ENCODE assay signal across 8 mouse cellular contexts in the genomic region with DNA sequence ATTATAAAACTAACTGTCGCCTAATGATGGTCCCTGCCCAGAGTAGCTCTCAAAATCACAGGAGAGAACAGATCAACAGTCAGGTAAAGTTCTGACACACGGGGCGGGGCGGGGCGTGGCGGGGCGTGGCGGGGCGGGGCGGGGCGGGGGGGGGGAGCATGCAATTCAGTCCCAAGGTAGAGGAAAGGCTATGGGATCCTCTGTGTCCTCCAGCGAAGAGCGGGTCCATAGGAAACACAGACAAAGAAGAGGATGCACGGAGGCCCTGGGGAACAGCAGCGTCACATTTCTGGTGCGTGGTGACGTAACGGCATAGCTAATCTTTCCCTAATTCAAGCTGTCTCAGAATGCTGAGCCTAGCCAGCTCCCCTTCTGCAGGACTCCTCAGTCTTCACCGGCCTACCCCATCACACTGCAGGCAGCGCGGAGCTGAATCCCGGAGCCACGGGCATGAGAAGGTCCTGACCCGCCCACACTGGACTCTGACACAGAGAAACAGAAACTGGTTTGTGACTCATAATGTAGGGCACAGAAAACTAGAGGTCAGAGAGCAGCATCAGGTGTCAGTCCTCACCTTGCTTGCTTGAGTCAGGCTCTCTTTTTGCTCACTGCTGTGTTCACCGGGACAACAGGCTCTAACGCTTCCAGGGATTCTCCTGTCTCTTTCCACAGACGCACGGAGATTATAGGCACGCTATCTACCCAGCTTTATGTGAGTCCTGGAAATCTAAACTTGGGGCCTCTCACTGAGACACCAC. TPM values are rescaled to one million over a fixed set of nuclear protein-coding genes. Genes with fewer than 3 reads are reported as not detected.
A peak's percentile ranks its signal among the peaks of the same experiment; 100 is the strongest.
DNase-seq lines count a peak whose midpoint lies in the region; ATAC-seq and TF ChIP-seq lines count a peak whose summit lies in the region.

No protein-coding gene starts in this region.

- no peaks in the 10 kb centered on the region for H3K27me3 ChIP-seq in forebrain, embryonic 15.5 days
- H3K27me3 ChIP-seq in midbrain, postnatal 0 days (ENCODE audit: insufficient read depth, low read length) = no peaks in the 10 kb centered on the region

- peaks cover 8% of the 10 kb centered on the region for H3K4me1 ChIP-seq in forebrain, embryonic 15.5 days
- no peaks in the 10 kb centered on the region for H3K4me1 ChIP-seq in midbrain, postnatal 0 days (ENCODE audit: insufficient read depth, low read length)

- peak; percentile 32; the same call in 1 of the 2 replicates for ATAC-seq in forebrain, embryonic 15.5 days (replicated peaks)
- peak; percentile 50 for ATAC-seq in midbrain, postnatal 0 days (ENCODE audit: low FRiP score)

- peak; percentile 39 to 62 for DNase-seq in spleen, postnatal 10 days (ENCODE audit: low spot score in 2 of 2)
- DNase-seq in spleen, postnatal 36 days (ENCODE audit: low spot score in 2 of 2) = no peak
- peak; percentile 71 to 87 for DNase-seq in kidney, postnatal 25 days
- no peak for DNase-seq in midbrain, postnatal 0 days (ENCODE audit: low spot score)
- DNase-seq in adrenal gland, adult 8-10 months = no peak
- DNase-seq in adrenal gland, postnatal 36 days = no peak
- DNase-seq in adrenal gland, postnatal 10 days = no peak

- TF ChIP-seq CTCF in midbrain, postnatal 0 days (IDR thresholded peaks at IDR 0.05) = no peak

- H3K4me2 ChIP-seq in forebrain, embryonic 15.5 days (replicated peaks) = peak overlapping the region; percentile 16; the same call in 1 of the 2 replicates
- H3K4me2 ChIP-seq in midbrain, postnatal 0 days (ENCODE audit: low read depth, low read length, poor library complexity, severe bottlenecking) = peak overlapping the region; percentile 29

- H3K4me3 ChIP-seq in forebrain, embryonic 15.5 days = peak overlapping the region; percentile 7; the same call in 1 of the 2 replicates
- no peak overlapping the region; the same call in 1 of the 2 replicates for H3K4me3 ChIP-seq in midbrain, postnatal 0 days (ENCODE audit: low read depth, low read length)

- no peaks in the 10 kb centered on the region for H3K9me3 ChIP-seq in forebrain, embryonic 15.5 days
- H3K9me3 ChIP-seq in midbrain, postnatal 0 days (ENCODE audit: low read length) = no peaks in the 10 kb centered on the region

- no peak overlapping the region for H3K27ac ChIP-seq in forebrain, embryonic 15.5 days (replicated peaks)
- no peak overlapping the region for H3K27ac ChIP-seq in midbrain, postnatal 0 days (ENCODE audit: low read depth, low read length)

- 67% methylated on average over 29 of the region's 29 CpGs for WGBS in forebrain, embryonic 15.5 days
- WGBS in midbrain, postnatal 0 days = 60% methylated on average over 27 of the region's 29 CpGs

- no peak overlapping the region for H3K9ac ChIP-seq in forebrain, embryonic 15.5 days (replicated peaks)
- H3K9ac ChIP-seq in midbrain, postnatal 0 days (replicated peaks; ENCODE audit: low read length, poor library complexity, severe bottlenecking) = 0 out of 2 replicates have a peak overlapping the region, but pooled peaks have one; percentile 8

- H3K36me3 ChIP-seq in forebrain, embryonic 15.5 days = no peaks in the 10 kb centered on the region
- no peaks in the 10 kb centered on the region for H3K36me3 ChIP-seq in midbrain, postnatal 0 days (ENCODE audit: insufficient read depth, low read length)

RNA-seq across cellular contexts. Expression of a gene that starts 14.1 kb away (rescaled TPM):
- 1.9 and 2.7 TPM in 2 replicates for polyA plus RNA-seq in forebrain, embryonic 15.5 days (2015; fragmentation: Nextera tagmentation; extraction: Ambion mirVana)
- 13.0 and 21.1 TPM in 2 replicates for total RNA-seq in midbrain, postnatal 0 days (2014; rRNA removed)
- 10.3 and 12.8 TPM in 2 replicates for polyA plus RNA-seq in midbrain, postnatal 0 days (2015; fragmentation: Nextera tagmentation; extraction: Ambion mirVana)
- 1 to 10 TPM in 1 of 4 experiments, under 1 TPM in 3; 0.61 to 1.8 (median 0.82) TPM for total RNA-seq in adrenal gland, adult 8-10 months (2022)
- 1 to 10 TPM in 1 of 2 experiments, under 1 TPM in 1; 0.79 to 1.3 TPM for total RNA-seq in adrenal gland, postnatal 36 days (2021)
- total RNA-seq in adrenal gland, postnatal 10 days (2021) = 1 to 10 TPM in 1 of 2 experiments, under 1 TPM in 1; 0.94 to 1.7 TPM

RNA-seq across cellular contexts. Expression of a gene that starts 58.2 kb away (rescaled TPM):
- polyA plus RNA-seq in forebrain, embryonic 15.5 days (2015; fragmentation: Nextera tagmentation; extraction: Ambion mirVana) = 29.8 and 35.4 TPM in 2 replicates
- 43.9 and 67.2 TPM in 2 replicates for total RNA-seq in midbrain, postnatal 0 days (2014; rRNA removed)
- 47.1 and 50.3 TPM in 2 replicates for polyA plus RNA-seq in midbrain, postnatal 0 days (2015; fragmentation: Nextera tagmentation; extraction: Ambion mirVana)
- total RNA-seq in adrenal gland, adult 8-10 months (2022) = 10 to 100 TPM; 48.9 to 56.3 (median 52.6) TPM
- 10 to 100 TPM; 43.4 to 58.1 TPM for total RNA-seq in adrenal gland, postnatal 36 days (2021)
- 10 to 100 TPM; 41.2 to 41.6 TPM for total RNA-seq in adrenal gland, postnatal 10 days (2021)

RNA-seq across cellular contexts. Expression of a gene that starts 58.3 kb away (rescaled TPM):
- polyA plus RNA-seq in forebrain, embryonic 15.5 days (2015; fragmentation: Nextera tagmentation; extraction: Ambion mirVana) = 302 and 309 TPM in 2 replicates
- 183 and 237 TPM in 2 replicates for total RNA-seq in midbrain, postnatal 0 days (2014; rRNA removed)
- 94.6 and 127 TPM in 2 replicates for polyA plus RNA-seq in midbrain, postnatal 0 days (2015; fragmentation: Nextera tagmentation; extraction: Ambion mirVana)
- 100 to 1,000 TPM; 105 to 167 (median 132) TPM for total RNA-seq in adrenal gland, adult 8-10 months (2022)
- total RNA-seq in adrenal gland, postnatal 36 days (2021) = 100 to 1,000 TPM; 117 to 140 TPM
- 100 to 1,000 TPM; 101 to 147 TPM for total RNA-seq in adrenal gland, postnatal 10 days (2021)

Comparison
In these comparisons a context has a peak if more than half of its experiments do, and no peak if none do; other contexts are left out.
1. DNase-seq: peak in spleen, postnatal 10 days (2 of 2) and kidney, postnatal 25 days (2 of 2); none in spleen, postnatal 36 days (0 of 2), midbrain, postnatal 0 days (single experiment), adrenal gland, adult 8-10 months (single experiment), adrenal gland, postnatal 36 days (0 of 2) and adrenal gland, postnatal 10 days (single experiment).